Mouse (Mus musculus) ES-E14 (cell line): ENCODE data around the gene Hmga1. TPM values are rescaled to one million over a fixed set of nuclear protein-coding genes. Genes with fewer than 3 reads are reported as not detected.

Experiments used
- DNase-seq: peaks from one replicate; pipeline ENCODE4 v3.0.0-alpha.2; 2013; ENCODE audit warnings: low read depth, low spot score
- H3K27ac ChIP-seq: 2 replicates; pipeline ENCODE4 v1.5.1; 2012; ENCODE audit warnings: low read depth, mild to moderate bottlenecking, low read length, moderate library complexity, mixed read lengths; ENCODE audit not compliant: poor library complexity, insufficient read depth, severe bottlenecking
- H3K36me3 ChIP-seq: 2 replicates; pipeline ENCODE4 v1.6.1; 2012; ENCODE audit warnings: mild to moderate bottlenecking, low read length, moderate library complexity, mixed read lengths; ENCODE audit not compliant: control insufficient read depth, poor library complexity, insufficient read depth, severe bottlenecking
- H3K4me1 ChIP-seq, 2 experiments: fragments of 150-350 bp in 1 of 2; sonication (generic) in 1 of 2; 2 replicates each; pipeline ENCODE4 v1.6.1; 2012; ENCODE audit warnings: low read length in 2 of 2, mild to moderate bottlenecking in 1 of 2, mixed read lengths in 1 of 2; ENCODE audit not compliant: control insufficient read depth in 2 of 2, insufficient read depth in 2 of 2, poor library complexity in 1 of 2
- H3K4me3 ChIP-seq, 2 experiments: fragments of 150-350 bp in 1 of 2; sonication (generic) in 1 of 2; 2 replicates each; pipeline ENCODE4 v1.5.1; 2012; ENCODE audit warnings: low read length in 2 of 2, low read depth in 1 of 2, mild to moderate bottlenecking in 1 of 2, mixed read lengths in 1 of 2; ENCODE audit not compliant: insufficient read depth in 1 of 2, poor library complexity in 1 of 2, severe bottlenecking in 1 of 2
- H3K9ac ChIP-seq: 2 replicates; pipeline ENCODE4 v1.6.1; 2012; ENCODE audit warnings: low read depth, mild to moderate bottlenecking, low read length, mixed read lengths; ENCODE audit not compliant: poor library complexity, insufficient read depth, severe bottlenecking
- H3K9me3 ChIP-seq: fragments of 150-350 bp; sonication (generic); 2 replicates; pipeline ENCODE4 v1.6.1; 2012; ENCODE audit warnings: low read depth, mild to moderate bottlenecking, low read length; ENCODE audit not compliant: control insufficient read depth, insufficient read depth
- CHD2 ChIP-seq: IDR thresholded peaks from 2 replicates; pipeline ENCODE4 v1.6.1; 2014; ENCODE audit warnings: mild to moderate bottlenecking, low read depth, low read length, inconsistent platforms
- HCFC1 ChIP-seq: IDR thresholded peaks from 2 replicates; pipeline ENCODE4 v1.6.1; 2012; ENCODE audit warnings: low read length, inconsistent platforms, borderline replicate concordance; ENCODE audit not compliant: insufficient read depth
- MAFK ChIP-seq: IDR thresholded peaks from 2 replicates; pipeline ENCODE4 v1.6.1; 2014; ENCODE audit warnings: mild to moderate bottlenecking, low read depth, low read length, inconsistent platforms; ENCODE audit not compliant: insufficient read depth
- ZC3H11A ChIP-seq: IDR thresholded peaks from 2 replicates; pipeline ENCODE4 v1.6.1; 2012; ENCODE audit warnings: low read depth, mild to moderate bottlenecking, inconsistent platforms, low read length, borderline replicate concordance
- ZNF384 ChIP-seq: IDR thresholded peaks from 2 replicates; pipeline ENCODE4 v1.6.1; 2012; ENCODE audit warnings: low read depth, low read length, inconsistent platforms
- in situ Hi-C, 2 experiments: fragments of 600-800 bp; cut with MboI; formaldehyde crosslinking; loops; one replicate each; pipeline ENCODE4 v1.15.1; 2025; ENCODE audit warnings: low sequenced_read_pairs in 2 of 2, inconsistent platforms in 1 of 2; ENCODE audit not compliant: unreplicated experiment in 2 of 2
- total RNA-seq: library from RNA; depleted of rRNA; stranded (reverse); fragments of 300-350 nt; gene quantifications from 2 replicates; pipeline ENCODE4 v1.2.3, GENCODE M21; 2012

Hmga1 gene
- total RNA-seq, 1 experiment, result 175 TPM

DNA sequence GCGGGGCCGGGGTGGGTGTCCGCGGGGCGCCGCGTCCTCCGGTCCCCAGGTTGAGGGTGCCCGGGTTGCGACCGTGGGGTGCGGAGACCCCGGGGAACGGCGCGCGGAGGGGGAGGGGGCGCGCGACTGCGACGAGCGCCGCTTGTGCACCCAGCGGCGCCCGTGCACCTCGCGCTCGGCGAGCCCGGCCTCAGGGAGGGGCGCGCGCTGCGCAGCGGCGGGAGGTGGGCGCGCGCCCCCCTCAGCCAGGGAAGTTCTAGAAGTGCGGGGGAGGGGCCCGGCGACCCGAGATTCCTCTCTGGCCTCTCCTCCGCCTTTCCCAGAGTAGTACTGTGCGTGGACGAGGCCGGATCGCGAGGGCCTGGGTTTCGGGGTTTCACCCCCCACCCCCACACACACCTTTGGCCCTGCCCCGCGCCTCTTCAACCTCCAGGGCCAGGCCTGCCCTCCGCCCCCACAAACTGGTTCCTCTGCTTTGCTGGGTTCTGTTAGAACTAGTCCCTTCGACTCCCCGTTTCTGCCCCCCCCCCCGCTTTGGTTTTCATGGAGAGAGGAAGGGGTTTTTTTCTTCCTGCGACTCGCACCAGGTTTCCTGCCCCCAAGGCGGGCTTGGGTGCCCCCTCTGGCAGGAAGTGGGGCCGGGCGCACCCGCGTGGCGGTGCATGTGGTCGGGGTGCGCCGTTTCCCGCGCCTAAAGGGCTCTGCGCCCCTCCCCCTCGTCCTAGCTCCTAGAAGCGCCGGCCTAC, 1.1 kb downstream of the Hmga1 start:
- DNase-seq, result no peak
- TF ChIP-seq CHD2 (no peak), MAFK (no peak), ZC3H11A (no peak), HCFC1 (no peak; the same call in 1 of the 2 replicates)
- peak overlapping the region; percentile 76 to 87 for H3K4me3 ChIP-seq
- peak overlapping the region; percentile 92 for H3K9ac ChIP-seq
- peak overlapping the region; percentile 97 for H3K27ac ChIP-seq
- in situ Hi-C loops, result no loop called here
- peaks cover 5 to 21% of the 10 kb centered on the region in 2 experiments for H3K4me1 ChIP-seq
- H3K9me3 ChIP-seq, result no peaks in the 10 kb centered on the region
- H3K36me3 ChIP-seq, result peaks cover 24% of the 10 kb centered on the region

DNA sequence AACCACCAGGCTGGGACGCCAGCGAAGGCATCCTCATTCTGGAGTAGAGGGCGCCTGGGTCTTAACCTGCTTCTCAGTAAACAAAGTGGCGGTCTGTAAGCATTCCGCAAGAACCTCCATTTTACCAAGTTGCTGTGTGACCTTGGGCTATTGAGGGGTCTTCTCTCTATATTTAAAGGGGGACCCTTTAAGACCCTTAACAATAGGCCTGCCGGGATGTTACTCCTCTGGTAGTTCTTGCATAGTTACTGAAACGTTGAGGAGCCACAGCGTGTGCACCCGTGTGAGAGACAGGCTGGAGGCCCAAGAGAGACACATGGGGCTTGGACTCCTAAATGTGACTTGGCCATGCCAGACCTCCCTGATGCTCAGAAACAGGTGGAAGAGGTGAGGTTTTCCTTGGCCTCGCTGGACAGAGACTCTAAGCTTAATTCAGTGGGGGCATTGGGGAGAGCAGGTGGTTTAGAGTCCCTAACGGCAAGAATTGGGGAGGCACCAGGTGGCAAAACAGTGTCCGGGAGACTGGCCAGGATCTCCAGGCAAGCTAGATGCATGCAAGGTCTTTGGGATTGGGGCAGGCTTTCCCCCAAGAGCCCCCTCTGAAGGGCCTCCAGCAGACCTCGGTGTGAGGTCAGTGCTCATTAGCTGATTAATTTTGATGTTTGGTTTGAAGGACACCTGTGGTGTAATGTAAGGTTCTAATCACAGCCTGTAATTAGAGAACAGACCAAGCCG, 1.8 kb downstream of the Hmga1 start:
- no peak for DNase-seq
- H3K36me3 ChIP-seq, result peaks cover 24% of the 10 kb centered on the region
- H3K9ac ChIP-seq, result peak overlapping the region; percentile 92
- in situ Hi-C loops, result no loop called here
- H3K9me3 ChIP-seq, result no peaks in the 10 kb centered on the region
- H3K4me3 ChIP-seq, result peak overlapping the region; percentile 76 to 87
- H3K27ac ChIP-seq, result peak overlapping the region; percentile 97
- TF ChIP-seq CHD2 (no peak), HCFC1 (no peak), ZC3H11A (no peak), ZNF384 (no peak), MAFK (no peak)
- peaks cover 5 to 14% of the 10 kb centered on the region in 2 experiments for H3K4me1 ChIP-seq

DNA sequence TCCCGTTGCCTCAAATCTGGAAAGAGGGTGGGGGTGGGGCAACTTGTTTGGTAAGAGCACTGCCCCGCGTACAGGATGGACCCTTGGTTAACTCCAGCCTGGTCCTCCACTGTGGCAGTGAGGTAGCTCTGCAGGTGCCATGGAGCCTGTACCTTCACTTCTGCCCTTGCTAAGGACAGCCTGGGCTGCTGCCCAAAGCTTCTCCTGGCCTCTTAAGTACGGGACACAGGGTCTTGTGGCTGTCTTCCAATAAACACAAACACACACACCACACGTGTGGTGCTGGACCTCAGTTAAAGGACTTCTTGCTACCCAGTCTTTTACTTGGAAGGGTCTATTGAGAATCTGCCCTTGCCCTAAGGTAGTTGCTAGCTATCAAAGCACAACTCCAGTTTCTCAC, 2.5 kb downstream of the Hmga1 start:
- H3K4me3 ChIP-seq, result peak overlapping the region; percentile 76 to 87
- TF ChIP-seq HCFC1, result no peak
- TF ChIP-seq MAFK, result no peak
- TF ChIP-seq ZC3H11A, result no peak
- TF ChIP-seq ZNF384, result no peak
- no peak for TF ChIP-seq CHD2
- no peaks in the 10 kb centered on the region for H3K9me3 ChIP-seq
- in situ Hi-C loops, result no loop called here
- H3K9ac ChIP-seq, result peak overlapping the region; percentile 92
- peaks cover 5 to 11% of the 10 kb centered on the region in 2 experiments for H3K4me1 ChIP-seq
- no peak for DNase-seq
- peaks cover 28% of the 10 kb centered on the region for H3K36me3 ChIP-seq
- H3K27ac ChIP-seq, result no peak overlapping the region

DNA sequence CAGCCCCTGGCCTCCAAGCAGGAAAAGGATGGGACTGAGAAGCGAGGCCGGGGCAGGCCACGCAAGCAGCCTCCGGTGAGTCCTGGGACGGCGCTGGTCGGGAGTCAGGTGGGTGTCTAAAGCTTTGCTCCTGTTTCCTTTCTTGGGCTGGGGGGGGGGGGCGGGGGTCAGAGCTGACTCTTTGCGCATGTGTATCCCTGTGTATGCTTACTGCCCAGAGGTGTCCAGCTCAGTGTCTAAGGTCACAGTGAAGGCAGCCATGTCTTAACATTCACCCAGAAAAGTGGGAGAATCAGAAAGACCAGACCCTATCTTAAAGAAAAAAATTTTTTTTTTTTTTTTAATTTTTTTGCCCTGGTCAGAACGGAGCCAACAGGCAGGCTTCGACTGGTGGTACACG, 3.3 kb downstream of the Hmga1 start:
- Histone ChIP-seq H3K27ac (no peak overlapping the region), H3K9ac (peak overlapping the region; percentile 92; the same call in 1 of the 2 replicates), H3K4me3 (peak overlapping the region; percentile 11 to 87), H3K9me3 (no peaks in the 10 kb centered on the region), H3K4me1 (peaks cover 4 to 13% of the 10 kb centered on the region in 2 experiments; a peak in 3 of 4 replicates), H3K36me3 (peaks cover 28% of the 10 kb centered on the region)
- TF ChIP-seq MAFK (no peak), ZC3H11A (no peak), ZNF384 (no peak), CHD2 (no peak), HCFC1 (no peak)
- in situ Hi-C loops, result no loop called here
- DNase-seq, result no peak
